Mouse (Mus musculus) forebrain, embryonic 12.5 days (tissue): ENCODE data around the gene Apobr. TPM values are rescaled to one million over a fixed set of nuclear protein-coding genes. Genes with fewer than 3 reads are reported as not detected.

Source experiments
- ATAC-seq: fragments of 200-750 bp; cut with Nextera tagmentation; 2 replicates; pipeline ENCODE4 v1.8.0; 2017; ENCODE audit warnings: moderate TSS enrichment; ENCODE audit not compliant: low FRiP score
- H3K27ac ChIP-seq: fragments of 300-500 bp; sonication (generic); 2 replicates; pipeline ENCODE4 v1.5.1; 2016; ENCODE audit warnings: mild to moderate bottlenecking
- H3K27me3 ChIP-seq: fragments of 300-500 bp; sonication (generic); 2 replicates; pipeline ENCODE4 v1.6.1; 2016; ENCODE audit warnings: mild to moderate bottlenecking
- H3K36me3 ChIP-seq: fragments of 300-500 bp; sonication (generic); replicated peaks from 2 replicates; pipeline ENCODE4 v1.6.1; 2016; ENCODE audit warnings: mild to moderate bottlenecking
- H3K4me1 ChIP-seq: fragments of 300-500 bp; sonication (generic); 2 replicates; pipeline ENCODE4 v1.6.1; 2016
- H3K4me2 ChIP-seq: fragments of 300-500 bp; sonication (generic); 2 replicates; pipeline ENCODE4 v1.6.1; 2016; ENCODE audit warnings: mild to moderate bottlenecking, moderate library complexity
- H3K4me3 ChIP-seq: fragments of 300-500 bp; sonication (generic); replicated peaks from 2 replicates; pipeline ENCODE4 v1.5.1; 2016; ENCODE audit warnings: mild to moderate bottlenecking
- H3K9ac ChIP-seq: fragments of 300-500 bp; sonication (generic); 2 replicates; pipeline ENCODE4 v1.6.1; 2016; ENCODE audit warnings: mild to moderate bottlenecking
- H3K9me3 ChIP-seq: fragments of 300-500 bp; sonication (generic); 2 replicates; pipeline ENCODE4 v1.6.1; 2016
- WGBS: fragments of 180-500 bp; shearing (Covaris S2); methylation state at CpG from one replicate; pipeline ENCODE4 v1.1.7; 2016; 5-methylcytosine and 5-hydroxymethylcytosine counted together
- polyA plus RNA-seq: library from polyadenylated mRNA; unstranded; fragments of >200 nt; fragmentation: Nextera tagmentation; extraction: Ambion mirVana; gene quantifications from 2 replicates; pipeline ENCODE4 v1.2.1, GENCODE M21; 2016

The Apobr gene
- polyA plus RNA-seq = 0.31 and 0.52 TPM in 2 replicates

DNA sequence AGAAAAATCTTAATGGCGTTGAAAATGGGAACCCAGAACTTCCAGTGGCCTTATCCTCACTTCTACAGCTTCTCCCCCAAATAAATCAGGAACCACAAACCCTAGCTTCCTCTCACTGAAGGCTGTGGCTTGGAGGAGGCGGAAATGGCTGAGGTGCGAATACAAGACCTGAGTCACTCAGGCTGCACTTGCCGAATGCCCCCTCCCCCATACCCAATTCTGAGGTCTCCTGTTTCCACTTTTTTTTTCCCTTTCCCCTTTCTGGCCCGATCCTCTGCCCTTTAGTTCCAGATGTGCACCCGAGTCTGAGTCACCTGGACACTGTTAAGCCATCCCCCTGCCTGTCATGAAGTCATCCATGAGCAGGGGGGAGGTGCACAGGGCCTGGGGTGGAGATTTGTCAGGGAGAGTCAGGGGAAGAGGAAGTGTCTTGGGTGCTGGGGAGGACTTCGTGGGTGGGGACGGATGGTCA, at the start of gene Apobr:
Gene Apobr, plus strand, starts transcription at position 437 of the 472 bp plus-strand sequence.
- Histone ChIP-seq H3K27me3 (peaks cover 46% of the 10 kb centered on the region), H3K9ac (peak within 1 kb of the TSS; percentile 59; the same call in 1 of the 2 replicates), H3K27ac (0 out of 2 replicates have a peak within 1 kb of the TSS, but pooled peaks have one; percentile 83), H3K4me2 (peak within 1 kb of the TSS; percentile 65), H3K9me3 (no peaks in the 10 kb centered on the region), H3K4me3 (peak within 1 kb of the TSS; percentile 61), H3K36me3 (peaks cover 7% of the 10 kb centered on the region; the same call in 1 of the 2 replicates), H3K4me1 (peaks cover 24% of the 10 kb centered on the region)
- 76% methylated on average over 8 of the region's 8 CpGs for WGBS
- ATAC-seq = no peak

DNA sequence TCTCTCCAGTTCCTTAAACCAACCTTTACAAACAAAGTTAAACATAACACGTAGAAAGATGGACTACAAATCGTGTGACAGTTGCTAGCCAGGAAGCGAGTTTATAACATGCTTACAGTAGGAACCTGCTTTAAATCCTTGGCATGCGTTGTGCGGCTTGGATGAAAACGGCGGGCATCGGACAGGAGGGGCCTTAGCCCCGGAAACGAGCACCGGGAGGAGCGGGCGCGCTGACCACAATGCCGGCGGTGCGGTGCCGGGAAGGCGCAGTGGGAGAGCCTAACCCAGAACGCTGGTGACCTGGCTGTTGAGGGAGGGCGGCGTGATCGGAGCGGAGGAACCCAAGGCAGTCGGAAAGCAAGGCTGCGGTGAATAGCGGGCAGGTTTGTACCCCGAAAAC, 49.0 kb upstream of the Apobr start:
- no peak for ATAC-seq
- Histone ChIP-seq H3K4me3 (peak overlapping the region; percentile 42), H3K9ac (peak overlapping the region; percentile 68), H3K4me1 (no peaks in the 10 kb centered on the region), H3K36me3 (no peaks in the 10 kb centered on the region), H3K27ac (no peak overlapping the region), H3K27me3 (peaks cover 23% of the 10 kb centered on the region), H3K4me2 (peak overlapping the region; percentile 72), H3K9me3 (no peaks in the 10 kb centered on the region)
- 2% methylated on average over 28 of the region's 28 CpGs for WGBS

DNA sequence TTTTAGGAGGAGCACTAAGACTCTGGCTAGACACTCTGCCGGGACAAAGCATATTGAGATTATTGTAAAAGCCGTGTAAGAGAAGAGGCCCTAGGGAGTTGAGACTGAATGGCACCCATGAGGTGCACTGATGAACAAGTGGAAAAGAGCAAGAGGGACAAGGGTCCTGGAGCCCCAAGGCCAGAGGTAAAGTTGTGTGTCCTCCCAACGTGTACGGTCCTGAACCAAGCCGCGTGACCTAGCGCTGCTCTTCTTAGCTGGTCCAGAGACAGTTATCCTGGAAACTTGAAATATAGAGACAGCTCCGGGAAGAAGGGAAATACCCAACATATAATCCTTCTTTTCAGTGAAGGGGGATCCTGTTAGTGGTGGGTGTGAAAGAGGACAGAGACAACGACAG, 48.3 kb upstream of the Apobr start:
- peaks cover 23% of the 10 kb centered on the region for H3K27me3 ChIP-seq
- no peak overlapping the region for H3K27ac ChIP-seq
- peak overlapping the region; percentile 72 for H3K4me2 ChIP-seq
- peak overlapping the region; percentile 42 for H3K4me3 ChIP-seq
- ATAC-seq = no peak
- no peaks in the 10 kb centered on the region for H3K36me3 ChIP-seq
- H3K9ac ChIP-seq = peak overlapping the region; percentile 68
- H3K9me3 ChIP-seq = no peaks in the 10 kb centered on the region
- H3K4me1 ChIP-seq = no peaks in the 10 kb centered on the region
- WGBS = 54% methylated on average over 9 of the region's 9 CpGs

DNA sequence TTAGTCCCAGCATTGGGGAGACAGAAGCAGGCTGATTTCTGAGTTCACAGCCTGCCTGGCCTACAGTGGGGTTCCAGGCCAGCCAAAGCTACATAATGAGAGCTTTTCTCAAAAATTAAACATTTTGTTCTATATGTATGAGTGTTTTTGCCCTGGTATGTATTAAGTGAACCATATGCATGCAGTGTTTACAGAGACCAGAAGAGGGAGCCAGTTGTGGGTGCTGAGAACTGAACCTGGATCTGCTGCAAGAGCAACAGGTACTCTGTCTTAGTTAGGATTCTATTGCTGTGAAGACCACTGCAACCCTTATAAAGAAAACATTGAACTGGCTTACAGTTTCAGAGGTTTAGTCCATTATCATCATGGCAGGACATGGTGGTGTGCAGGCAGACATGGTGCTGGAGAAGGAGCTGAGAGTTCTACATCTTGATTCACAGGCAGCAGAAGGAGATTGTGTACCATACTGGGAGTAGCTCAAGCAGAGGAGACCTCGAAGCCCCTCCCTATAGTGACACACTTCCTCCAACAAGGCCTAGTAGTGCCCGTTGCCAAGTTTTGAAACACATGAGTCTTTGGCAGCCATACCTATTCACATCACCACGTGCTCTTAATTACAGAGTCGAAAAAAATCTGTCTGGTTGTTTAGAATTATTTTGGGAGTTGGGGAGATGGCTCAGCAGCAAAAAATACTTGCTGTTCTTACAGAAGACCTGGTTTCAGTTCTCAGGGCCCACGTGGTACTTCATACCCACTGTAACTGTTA, 46.7 kb upstream of the Apobr start:
- H3K4me2 ChIP-seq = no peak overlapping the region
- no peak overlapping the region for H3K9ac ChIP-seq
- H3K36me3 ChIP-seq = no peaks in the 10 kb centered on the region; the same call in 1 of the 2 replicates
- no peak overlapping the region for H3K27ac ChIP-seq
- H3K4me1 ChIP-seq = no peaks in the 10 kb centered on the region
- WGBS = 72% methylated on average over 5 of the region's 5 CpGs
- H3K9me3 ChIP-seq = no peaks in the 10 kb centered on the region
- no peak for ATAC-seq
- H3K4me3 ChIP-seq = no peak overlapping the region
- peaks cover 23% of the 10 kb centered on the region for H3K27me3 ChIP-seq

DNA sequence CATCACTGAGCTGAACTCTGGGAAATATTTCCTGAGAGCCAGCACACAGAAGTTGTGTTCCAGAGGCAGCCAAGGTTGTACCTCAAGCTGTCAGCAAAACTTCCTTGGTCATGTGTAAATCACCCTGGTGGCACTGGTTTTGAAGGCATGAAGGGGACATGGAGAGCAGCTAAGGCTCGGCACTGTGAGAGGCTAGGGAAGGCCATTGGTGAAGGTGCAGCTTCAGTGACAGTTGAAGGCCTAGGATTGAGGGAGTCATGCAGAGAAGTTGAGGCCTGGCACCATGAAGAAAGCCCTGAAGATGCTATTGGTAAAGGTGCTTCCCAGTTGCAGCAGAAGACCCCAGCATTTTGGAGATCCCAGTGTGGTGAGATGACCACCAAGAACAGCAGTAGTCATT, 43.1 kb upstream of the Apobr start:
- peaks cover 32% of the 10 kb centered on the region for H3K36me3 ChIP-seq
- no peaks in the 10 kb centered on the region for H3K9me3 ChIP-seq
- no peak overlapping the region for H3K4me3 ChIP-seq
- H3K4me1 ChIP-seq = no peaks in the 10 kb centered on the region
- peaks cover 6% of the 10 kb centered on the region for H3K27me3 ChIP-seq
- no peak overlapping the region for H3K9ac ChIP-seq
- 88% methylated on average over 1 of the region's 1 CpGs for WGBS
- no peak overlapping the region for H3K27ac ChIP-seq
- ATAC-seq = no peak
- no peak overlapping the region for H3K4me2 ChIP-seq

DNA sequence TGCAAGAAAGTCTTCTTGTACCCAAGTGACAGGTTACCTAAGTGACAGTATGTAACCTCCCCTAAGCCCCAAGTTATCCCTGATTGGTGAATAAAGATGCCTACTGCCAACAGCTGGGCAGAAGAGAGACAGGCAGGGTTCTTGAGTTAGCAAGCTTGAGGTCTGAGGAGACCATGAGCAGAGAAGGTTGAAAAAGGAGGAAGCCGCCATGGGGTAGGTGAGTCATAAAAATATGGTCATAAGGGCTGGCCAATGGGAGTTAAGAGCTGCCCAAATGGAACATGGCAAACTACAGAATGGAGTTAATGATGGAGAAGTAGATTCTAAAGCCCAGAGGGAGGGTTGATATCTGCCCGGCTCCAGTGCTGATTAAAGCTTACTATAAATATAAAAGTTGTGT, 39.1 kb upstream of the Apobr start:
- Histone ChIP-seq H3K27me3 (no peaks in the 10 kb centered on the region), H3K27ac (no peak overlapping the region), H3K9me3 (no peaks in the 10 kb centered on the region), H3K4me3 (no peak overlapping the region), H3K4me2 (no peak overlapping the region), H3K4me1 (no peaks in the 10 kb centered on the region), H3K9ac (no peak overlapping the region), H3K36me3 (peaks cover 72% of the 10 kb centered on the region)
- no peak for ATAC-seq
- 92% methylated on average over 2 of the region's 2 CpGs for WGBS

DNA sequence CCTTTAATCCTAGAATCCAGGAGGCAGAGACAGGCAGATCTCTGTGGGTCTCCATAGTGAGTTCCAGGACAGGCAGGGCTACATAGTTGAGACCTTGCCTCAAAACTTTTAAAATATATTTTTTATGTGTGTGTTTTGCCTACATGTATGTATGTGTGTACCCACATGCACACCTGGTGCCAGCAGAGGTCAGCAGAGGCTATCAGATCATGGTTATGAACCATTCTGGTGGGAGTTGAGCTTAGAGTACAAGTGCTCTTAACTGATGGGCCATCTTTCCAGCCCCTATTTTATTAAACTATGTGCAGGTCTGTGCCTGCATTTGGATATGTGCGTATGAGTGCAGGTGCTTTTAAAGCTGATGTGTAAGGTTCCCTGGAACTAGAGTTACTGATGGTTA, 29.9 kb upstream of the Apobr start:
- peaks cover 97% of the 10 kb centered on the region for H3K36me3 ChIP-seq
- no peaks in the 10 kb centered on the region for H3K27me3 ChIP-seq
- no peaks in the 10 kb centered on the region for H3K9me3 ChIP-seq
- H3K4me2 ChIP-seq = no peak overlapping the region
- ATAC-seq = no peak
- H3K27ac ChIP-seq = no peak overlapping the region
- no peak overlapping the region for H3K4me3 ChIP-seq
- H3K9ac ChIP-seq = no peak overlapping the region
- WGBS = 91% methylated on average over 1 of the region's 1 CpGs
- no peaks in the 10 kb centered on the region for H3K4me1 ChIP-seq

DNA sequence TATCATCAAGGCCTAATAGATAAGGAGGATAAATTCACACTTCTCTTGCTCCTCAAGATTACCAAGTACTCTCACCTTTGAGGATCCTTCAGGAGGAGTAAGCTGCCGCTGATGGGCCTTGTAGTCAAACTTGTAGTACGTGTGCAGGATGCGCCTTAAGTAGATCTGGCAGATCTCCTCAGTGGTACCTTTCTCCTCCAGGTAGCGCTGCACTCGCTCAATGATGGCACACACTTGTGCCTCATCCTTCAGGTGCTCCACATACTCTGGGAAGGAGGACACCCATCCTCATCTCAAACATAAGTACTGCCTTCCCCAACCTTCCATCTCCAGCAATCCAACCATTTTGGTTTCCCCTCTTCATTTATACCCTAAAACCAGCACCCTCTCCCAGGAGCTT, 28.1 kb upstream of the Apobr start:
- H3K4me1 ChIP-seq = no peaks in the 10 kb centered on the region
- no peaks in the 10 kb centered on the region for H3K27me3 ChIP-seq
- no peak overlapping the region for H3K4me3 ChIP-seq
- H3K27ac ChIP-seq = no peak overlapping the region
- H3K4me2 ChIP-seq = no peak overlapping the region
- ATAC-seq = no peak
- H3K9me3 ChIP-seq = no peaks in the 10 kb centered on the region
- no peak overlapping the region for H3K9ac ChIP-seq
- WGBS = 96% methylated on average over 5 of the region's 5 CpGs
- peaks cover 95% of the 10 kb centered on the region for H3K36me3 ChIP-seq

DNA sequence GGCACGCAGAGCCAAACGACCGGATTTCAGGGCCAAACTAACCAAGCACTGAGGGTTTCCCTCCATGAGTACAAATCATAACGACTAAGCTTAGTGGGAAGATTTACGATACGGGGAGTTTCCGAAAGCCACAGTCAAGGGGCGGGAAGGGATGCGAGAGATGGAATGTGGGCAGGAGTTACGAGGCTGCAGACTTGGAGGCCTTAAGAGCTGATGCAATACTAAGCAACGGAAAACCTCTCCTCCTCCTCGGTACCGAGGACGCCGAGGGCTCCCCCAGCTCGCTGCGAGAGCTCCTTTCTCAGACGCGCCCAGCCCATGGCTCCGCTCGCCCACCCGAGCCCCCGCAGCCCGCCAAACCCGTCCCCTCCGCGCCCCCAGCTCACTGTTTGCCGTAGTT, 19.0 kb upstream of the Apobr start:
- 0 out of 2 replicates have a peak, but pooled peaks have one; percentile 20 for ATAC-seq
- Histone ChIP-seq H3K9me3 (no peaks in the 10 kb centered on the region), H3K36me3 (peaks cover 40% of the 10 kb centered on the region), H3K4me2 (peak overlapping the region; percentile 81), H3K9ac (peak overlapping the region; percentile 90), H3K27ac (peak overlapping the region; percentile 67; the same call in 1 of the 2 replicates), H3K4me1 (peaks cover 9% of the 10 kb centered on the region; the same call in 1 of the 2 replicates), H3K27me3 (no peaks in the 10 kb centered on the region), H3K4me3 (peak overlapping the region; percentile 97)
- WGBS = 2% methylated on average over 27 of the region's 28 CpGs

DNA sequence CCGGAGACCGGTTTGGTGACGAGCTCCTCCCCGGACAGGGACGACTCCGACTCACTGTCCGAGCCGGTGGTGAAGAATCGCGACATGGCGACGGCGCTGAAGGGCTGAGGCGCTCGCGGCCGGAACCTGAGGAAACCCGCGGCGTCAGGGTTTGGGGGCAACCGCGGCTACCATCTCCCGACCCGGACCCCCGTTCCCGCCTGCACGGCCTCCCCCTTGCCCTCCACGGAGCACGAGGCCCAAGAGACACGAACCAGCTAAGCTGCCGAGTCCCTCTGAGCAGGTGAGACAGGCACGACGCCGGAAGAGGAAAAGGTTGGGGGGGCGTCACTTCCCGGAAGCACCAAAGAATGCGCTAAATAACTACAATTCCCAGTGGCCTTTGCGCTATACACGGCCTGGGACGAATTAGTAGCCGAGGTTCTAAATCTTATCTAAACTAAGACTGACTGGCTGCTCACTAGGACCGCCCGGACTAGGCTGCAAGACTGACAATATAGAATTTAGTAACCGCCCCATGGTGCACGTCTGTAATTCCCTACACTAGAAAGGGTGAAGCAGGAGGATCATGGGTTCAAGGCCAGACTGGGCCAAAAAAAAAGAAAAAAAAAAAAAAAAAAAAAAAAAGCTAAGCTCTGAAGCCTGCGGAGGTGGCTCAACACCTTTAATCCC, 18.5 kb upstream of the Apobr start, which contains the start of gene Eif3c:
Gene Eif3c, minus strand, starts transcription at position 318 of the 672 bp plus-strand sequence.
- under 1% methylated on average over 45 of the region's 46 CpGs for WGBS
- H3K27ac ChIP-seq = peak within 1 kb of the TSS; percentile 67
- H3K4me2 ChIP-seq = peak within 1 kb of the TSS; percentile 81
- H3K9me3 ChIP-seq = no peaks in the 10 kb centered on the region
- peaks cover 9% of the 10 kb centered on the region; the same call in 1 of the 2 replicates for H3K4me1 ChIP-seq
- peak within 1 kb of the TSS; percentile 90 for H3K9ac ChIP-seq
- H3K27me3 ChIP-seq = no peaks in the 10 kb centered on the region
- peak; percentile 95 for ATAC-seq
- peaks cover 35% of the 10 kb centered on the region for H3K36me3 ChIP-seq
- peak within 1 kb of the TSS; percentile 97 for H3K4me3 ChIP-seq

DNA sequence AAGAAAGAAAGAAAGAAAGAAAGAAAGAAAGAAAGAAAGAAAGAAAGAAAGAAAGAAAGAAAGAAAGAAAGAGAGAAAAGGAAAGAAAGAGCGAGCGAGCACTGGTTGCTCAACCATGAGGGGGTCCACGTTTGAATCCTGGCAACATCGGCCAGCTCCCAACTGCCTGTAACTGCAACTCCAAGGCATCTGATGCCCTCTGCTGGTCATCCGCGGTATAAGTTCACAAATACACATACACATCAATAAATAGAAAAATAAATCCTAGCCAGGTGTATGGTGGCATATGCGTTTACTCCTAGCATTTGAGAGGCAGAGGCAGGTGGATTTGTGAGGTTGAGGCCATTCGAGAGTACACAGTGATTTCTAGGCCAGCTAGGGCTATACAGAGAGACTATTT, 7.8 kb upstream of the Apobr start:
- Histone ChIP-seq H3K4me3 (no peak overlapping the region), H3K36me3 (peaks cover 24% of the 10 kb centered on the region; the same call in 1 of the 2 replicates), H3K4me1 (peaks cover 8% of the 10 kb centered on the region; the same call in 1 of the 2 replicates), H3K27ac (no peak overlapping the region), H3K9ac (no peak overlapping the region), H3K9me3 (no peaks in the 10 kb centered on the region), H3K27me3 (no peaks in the 10 kb centered on the region), H3K4me2 (no peak overlapping the region)
- WGBS = 45% methylated on average over 8 of the region's 8 CpGs
- ATAC-seq = no peak

DNA sequence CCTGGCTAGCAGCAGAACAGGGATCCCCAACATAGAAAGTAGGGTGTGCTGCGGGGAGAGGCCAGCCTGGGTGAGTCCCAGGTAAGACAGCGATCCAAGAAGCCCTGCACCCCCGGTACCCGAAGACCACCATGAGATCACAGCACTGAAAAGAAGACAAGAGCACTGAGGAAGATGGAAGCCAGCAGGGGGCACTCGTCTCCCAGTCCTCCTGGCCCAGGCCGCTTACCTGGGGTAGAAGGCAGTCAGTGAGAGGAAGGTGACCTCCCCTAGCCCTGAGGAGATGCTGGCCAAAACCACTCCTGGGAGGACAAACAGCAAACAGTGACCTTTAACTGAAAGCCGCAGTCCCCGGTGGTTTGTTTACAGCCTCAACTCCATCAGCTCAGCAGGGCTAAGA, 5.6 kb upstream of the Apobr start:
- WGBS = 52% methylated on average over 8 of the region's 8 CpGs
- Histone ChIP-seq H3K27ac (no peak overlapping the region), H3K36me3 (peaks cover 17% of the 10 kb centered on the region; the same call in 1 of the 2 replicates), H3K9me3 (no peaks in the 10 kb centered on the region), H3K4me2 (no peak overlapping the region), H3K27me3 (peaks cover 4% of the 10 kb centered on the region), H3K4me1 (peaks cover 15% of the 10 kb centered on the region; the same call in 1 of the 2 replicates), H3K9ac (no peak overlapping the region), H3K4me3 (no peak overlapping the region)
- ATAC-seq = no peak
